Mouse (Mus musculus) spleen, adult 2 months (tissue): ENCODE measurements around the gene Gm8947.
"Not testable (repeated sequence)": the region's sequence is repeated elsewhere in the genome, so short reads cannot be mapped to it uniquely, and the experiment has no call there.

Source experiments
- CTCF ChIP-seq: fragments of 200-500 bp; IDR thresholded peaks from 2 replicates; pipeline ENCODE4 v1.5.1; 2011; ENCODE audit warnings: mild to moderate bottlenecking, inconsistent platforms; ENCODE audit not compliant: insufficient read depth, insufficient read length, insufficient replicate concordance; ENCODE audit errors: extremely low read depth
- POLR2A ChIP-seq: fragments of 200-500 bp; IDR thresholded peaks from 2 replicates; pipeline ENCODE4 v1.6.1; 2011; ENCODE audit warnings: low read depth, low read length, inconsistent platforms

DNA sequence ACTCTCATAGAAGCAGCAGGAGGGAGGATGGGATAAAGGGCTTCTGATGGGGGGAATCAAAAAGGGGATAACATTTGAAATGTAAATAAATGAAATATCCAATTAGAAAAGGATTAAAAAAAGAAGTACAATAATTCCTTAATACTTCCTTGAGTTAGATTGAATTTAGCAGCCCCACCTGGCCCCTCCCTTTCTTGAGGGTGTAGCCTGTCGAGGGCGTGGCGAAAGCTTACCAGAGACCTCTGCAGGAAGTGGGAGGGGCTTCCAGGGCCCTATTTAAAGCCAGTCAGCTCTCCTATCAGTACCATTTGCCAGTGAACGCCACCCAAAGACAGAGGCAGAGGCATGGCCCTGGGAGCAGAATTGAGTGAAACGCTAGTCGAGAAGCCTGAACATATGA is 11.6 kb downstream of the Gm8947 start, which contains the start of gene 3110040M04Rik:
- not testable (repeated sequence) for TF ChIP-seq POLR2A, CTCF
